Mouse (Mus musculus): ENCODE results near the gene P2ry6. TPM values are rescaled to one million over a fixed set of nuclear protein-coding genes. Genes with fewer than 3 reads are reported as not detected.

P2ry6 gene
- 4.3 and 5.4 TPM in 2 replicates for polyA plus RNA-seq (2014; fragmentation: Nextera tagmentation; extraction: Ambion mirVana)

DNA sequence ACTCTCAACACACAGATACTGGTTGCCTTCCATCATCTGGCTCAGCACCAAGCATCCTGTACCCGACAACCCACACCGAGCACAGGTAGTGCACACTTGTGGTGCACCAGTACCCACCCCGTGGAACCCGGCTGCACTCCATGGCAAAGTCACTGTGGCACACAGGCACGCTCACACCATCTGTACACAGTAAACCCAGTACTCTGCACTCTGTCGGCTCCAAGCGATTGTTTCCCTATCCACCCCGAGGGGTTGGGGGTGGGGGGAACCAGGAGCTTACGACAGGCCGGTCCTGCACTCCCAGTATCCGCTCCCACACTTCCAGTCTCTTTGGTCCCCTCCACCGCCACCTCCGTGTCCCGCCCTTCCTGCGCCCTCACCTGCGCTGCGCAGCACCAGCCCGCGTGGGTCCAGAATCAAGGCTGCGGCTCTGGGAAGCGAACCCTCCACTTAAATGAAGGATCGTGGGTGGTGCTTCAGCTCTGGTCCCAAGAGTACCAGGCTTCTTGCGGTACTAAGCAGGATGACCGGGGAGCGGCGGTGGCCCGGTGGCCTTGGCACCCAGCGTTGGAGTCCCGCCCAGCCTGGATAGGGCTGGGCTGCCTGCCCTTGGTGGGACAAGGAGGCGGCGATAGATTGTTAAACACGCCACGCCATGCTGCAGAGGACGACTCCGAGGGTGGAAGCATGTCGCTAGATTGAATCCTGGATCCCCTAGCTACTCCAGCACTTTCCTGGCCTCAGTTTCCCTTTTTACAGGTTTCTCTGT, at the start of gene P2ry6:
Gene P2ry6 (minus strand): TSS at position 515 of the 769 bp plus-strand sequence.
- Histone ChIP-seq H3K27me3 (ENCODE audit: control insufficient read depth, insufficient read depth, low read length) (peaks cover 20% of the 10 kb centered on the region), H3K4me1 (ENCODE audit: control insufficient read depth in 2 of 2, insufficient read depth in 2 of 2, low read length in 2 of 2) (peaks cover 24 to 25% of the 10 kb centered on the region in 2 experiments)

GRCm38 (mm10) chr7:101017492-101017891, 43.0 kb upstream of the P2ry6 start:
- peak overlapping the region; percentile 21 to 56; a peak in 1 of 4 replicates for H3K27ac ChIP-seq (replicated peaks in 1 of 2; ENCODE audit: control insufficient read depth in 1 of 2, insufficient read depth in 1 of 2, low read depth in 2 of 2, low read length in 2 of 2)
- no peak for ATAC-seq (ENCODE audit: insufficient number of reproducible peaks, insufficient read depth, low FRiP score, low read depth)
- no peaks in the 10 kb centered on the region for H3K9me3 ChIP-seq (ENCODE audit: control insufficient read depth, low read length)

More for the DNA sequence above, at the start of gene P2ry6:
- Histone ChIP-seq H3K9me3 (ENCODE audit: control insufficient read depth, low read length) (no peaks in the 10 kb centered on the region), H3K36me3 (ENCODE audit: control insufficient read depth, insufficient read depth, low read length) (no peaks in the 10 kb centered on the region), H3K9ac (ENCODE audit: low read length) (peak within 1 kb of the TSS; percentile 59), H3K4me3 (ENCODE audit: control insufficient read depth in 1 of 2, insufficient read depth in 1 of 2, low read depth in 1 of 2, low read length in 2 of 2) (peak within 1 kb of the TSS; percentile 37 to 44), H3K27ac (replicated peaks in 1 of 2; ENCODE audit: control insufficient read depth in 1 of 2, insufficient read depth in 1 of 2, low read depth in 2 of 2, low read length in 2 of 2) (no peak within 1 kb of the TSS), H3K4me2 (ENCODE audit: low read length) (peak within 1 kb of the TSS; percentile 70)
- WGBS: 2% methylated on average over 35 of the region's 36 CpGs
- ATAC-seq (ENCODE audit: insufficient number of reproducible peaks, insufficient read depth, low FRiP score, low read depth): 0 out of 2 replicates have a peak, but pooled peaks have one; percentile 22

GRCm38 (mm10) chr7:101017021-101017461, 42.6 kb upstream of the P2ry6 start:
- Histone ChIP-seq H3K36me3 (ENCODE audit: control insufficient read depth, insufficient read depth, low read length) (no peaks in the 10 kb centered on the region), H3K27ac (replicated peaks in 1 of 2; ENCODE audit: control insufficient read depth in 1 of 2, insufficient read depth in 1 of 2, low read depth in 2 of 2, low read length in 2 of 2) (peak overlapping the region; percentile 21 to 56; a peak in 2 of 4 replicates), H3K27me3 (ENCODE audit: control insufficient read depth, insufficient read depth, low read length) (peaks cover 28% of the 10 kb centered on the region), H3K4me1 (ENCODE audit: control insufficient read depth in 2 of 2, insufficient read depth in 2 of 2, low read length in 2 of 2) (peaks cover 5 to 9% of the 10 kb centered on the region in 2 experiments; a peak in 3 of 4 replicates), H3K9me3 (ENCODE audit: control insufficient read depth, low read length) (no peaks in the 10 kb centered on the region), H3K4me3 (ENCODE audit: control insufficient read depth in 1 of 2, insufficient read depth in 1 of 2, low read depth in 1 of 2, low read length in 2 of 2) (no peak overlapping the region), H3K9ac (ENCODE audit: low read length) (no peak overlapping the region), H3K4me2 (ENCODE audit: low read length) (no peak overlapping the region)
- 76% methylated on average over 7 of the region's 7 CpGs for WGBS
- 0 out of 2 replicates have a peak, but pooled peaks have one; percentile 14 for ATAC-seq (ENCODE audit: insufficient number of reproducible peaks, insufficient read depth, low FRiP score, low read depth)

More at GRCm38 (mm10) chr7:101017492-101017891, 43.0 kb upstream of the P2ry6 start:
- no peaks in the 10 kb centered on the region for H3K36me3 ChIP-seq (ENCODE audit: control insufficient read depth, insufficient read depth, low read length)
- no peak overlapping the region for H3K4me3 ChIP-seq (ENCODE audit: control insufficient read depth in 1 of 2, insufficient read depth in 1 of 2, low read depth in 1 of 2, low read length in 2 of 2)
- H3K4me1 ChIP-seq (ENCODE audit: control insufficient read depth in 2 of 2, insufficient read depth in 2 of 2, low read length in 2 of 2): peaks cover under 1 to 7% of the 10 kb centered on the region in 2 experiments; a peak in 2 of 4 replicates
- H3K4me2 ChIP-seq (ENCODE audit: low read length): no peak overlapping the region
- H3K27me3 ChIP-seq (ENCODE audit: control insufficient read depth, insufficient read depth, low read length): peaks cover 23% of the 10 kb centered on the region
- 53% methylated on average over 6 of the region's 6 CpGs for whole genome bisulfite sequencing
- H3K9ac ChIP-seq (ENCODE audit: low read length): no peak overlapping the region

DNA sequence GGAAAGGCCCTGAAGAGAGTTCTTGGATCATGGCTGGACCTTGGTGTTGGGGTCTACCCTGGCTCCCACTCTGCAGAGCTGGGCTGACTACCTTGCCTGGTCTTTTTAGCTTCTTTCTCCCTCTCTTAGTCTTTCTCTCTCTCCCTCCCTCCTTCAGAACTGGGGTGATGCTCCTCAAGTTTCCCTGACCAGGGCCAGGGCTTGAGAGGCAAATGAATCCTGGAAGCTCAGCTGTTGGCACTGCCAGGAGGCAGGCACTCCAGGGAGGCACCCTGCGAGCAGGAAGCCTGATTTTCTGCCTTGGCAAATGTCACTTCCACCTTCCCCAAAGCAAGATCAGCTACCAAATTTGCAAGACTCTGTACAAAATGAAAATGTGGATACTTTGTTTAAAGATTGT, 40.5 kb upstream of the P2ry6 start:
- no peak overlapping the region for H3K27ac ChIP-seq (replicated peaks in 1 of 2; ENCODE audit: control insufficient read depth in 1 of 2, insufficient read depth in 1 of 2, low read depth in 2 of 2, low read length in 2 of 2)
- H3K9ac ChIP-seq (ENCODE audit: low read length): no peak overlapping the region
- H3K4me3 ChIP-seq (ENCODE audit: control insufficient read depth in 1 of 2, insufficient read depth in 1 of 2, low read depth in 1 of 2, low read length in 2 of 2): no peak overlapping the region
- H3K4me1 ChIP-seq (ENCODE audit: control insufficient read depth in 2 of 2, insufficient read depth in 2 of 2, low read length in 2 of 2): peaks cover 5 to 12% of the 10 kb centered on the region in 2 experiments; a peak in 3 of 4 replicates
- H3K27me3 ChIP-seq (ENCODE audit: control insufficient read depth, insufficient read depth, low read length): peaks cover 43% of the 10 kb centered on the region
- WGBS: 76% methylated on average over 1 of the region's 1 CpGs
- H3K36me3 ChIP-seq (ENCODE audit: control insufficient read depth, insufficient read depth, low read length): no peaks in the 10 kb centered on the region
- no peak for ATAC-seq (ENCODE audit: insufficient number of reproducible peaks, insufficient read depth, low FRiP score, low read depth)
- H3K9me3 ChIP-seq (ENCODE audit: control insufficient read depth, low read length): no peaks in the 10 kb centered on the region
- no peak overlapping the region for H3K4me2 ChIP-seq (ENCODE audit: low read length)

DNA sequence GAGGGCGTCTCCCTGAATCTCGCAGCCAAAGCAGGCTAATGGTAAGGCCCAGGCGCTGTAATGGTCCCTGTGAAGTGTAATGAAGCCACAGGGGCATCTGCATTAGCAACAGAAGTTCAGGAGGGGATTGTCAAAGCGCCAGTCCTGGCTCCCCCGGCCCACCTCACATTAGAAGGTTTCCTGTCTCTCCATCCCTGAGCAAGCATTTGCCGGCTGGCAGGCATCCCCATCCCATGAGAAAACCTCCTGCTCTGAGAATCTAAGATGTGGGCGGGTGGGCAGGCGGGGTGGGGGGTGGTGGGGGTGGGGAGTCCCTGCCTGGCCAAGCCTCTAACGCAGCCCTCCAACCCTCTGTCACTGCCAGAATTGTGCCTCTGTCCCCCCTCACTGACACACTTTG, 39.6 kb upstream of the P2ry6 start:
- Histone ChIP-seq H3K9ac (ENCODE audit: low read length) (no peak overlapping the region), H3K9me3 (ENCODE audit: control insufficient read depth, low read length) (no peaks in the 10 kb centered on the region), H3K36me3 (ENCODE audit: control insufficient read depth, insufficient read depth, low read length) (no peaks in the 10 kb centered on the region), H3K27ac (replicated peaks in 1 of 2; ENCODE audit: control insufficient read depth in 1 of 2, insufficient read depth in 1 of 2, low read depth in 2 of 2, low read length in 2 of 2) (no peak overlapping the region), H3K4me2 (ENCODE audit: low read length) (no peak overlapping the region), H3K4me3 (ENCODE audit: control insufficient read depth in 1 of 2, insufficient read depth in 1 of 2, low read depth in 1 of 2, low read length in 2 of 2) (no peak overlapping the region), H3K4me1 (ENCODE audit: control insufficient read depth in 2 of 2, insufficient read depth in 2 of 2, low read length in 2 of 2) (peaks cover 5 to 12% of the 10 kb centered on the region in 2 experiments; a peak in 3 of 4 replicates), H3K27me3 (ENCODE audit: control insufficient read depth, insufficient read depth, low read length) (peaks cover 52% of the 10 kb centered on the region)
- no peak for ATAC-seq (ENCODE audit: insufficient number of reproducible peaks, insufficient read depth, low FRiP score, low read depth)
- 45% methylated on average over 9 of the region's 9 CpGs for WGBS

GRCm38 (mm10) chr7:101012541-101012940, 38.1 kb upstream of the P2ry6 start, which contains the start of gene P2ry2:
TSS of gene P2ry2 (minus strand) at chr7:101012866.
- H3K27me3 ChIP-seq (ENCODE audit: control insufficient read depth, insufficient read depth, low read length): peaks cover 51% of the 10 kb centered on the region
- no peaks in the 10 kb centered on the region for H3K36me3 ChIP-seq (ENCODE audit: control insufficient read depth, insufficient read depth, low read length)
- H3K9me3 ChIP-seq (ENCODE audit: control insufficient read depth, low read length): no peaks in the 10 kb centered on the region
- H3K27ac ChIP-seq (replicated peaks in 1 of 2; ENCODE audit: control insufficient read depth in 1 of 2, insufficient read depth in 1 of 2, low read depth in 2 of 2, low read length in 2 of 2): no peak within 1 kb of the TSS
- peak within 1 kb of the TSS; percentile 71 for H3K9ac ChIP-seq (ENCODE audit: low read length)
- peak within 1 kb of the TSS; percentile 96 for H3K4me2 ChIP-seq (ENCODE audit: low read length)
- 71% methylated on average over 4 of the region's 4 CpGs for WGBS
- ATAC-seq (ENCODE audit: insufficient number of reproducible peaks, insufficient read depth, low FRiP score, low read depth): no peak
- H3K4me3 ChIP-seq (ENCODE audit: control insufficient read depth in 1 of 2, insufficient read depth in 1 of 2, low read depth in 1 of 2, low read length in 2 of 2): peak within 1 kb of the TSS; percentile 57 to 60
- peaks cover 5 to 9% of the 10 kb centered on the region in 2 experiments; a peak in 3 of 4 replicates for H3K4me1 ChIP-seq (ENCODE audit: control insufficient read depth in 2 of 2, insufficient read depth in 2 of 2, low read length in 2 of 2)

DNA sequence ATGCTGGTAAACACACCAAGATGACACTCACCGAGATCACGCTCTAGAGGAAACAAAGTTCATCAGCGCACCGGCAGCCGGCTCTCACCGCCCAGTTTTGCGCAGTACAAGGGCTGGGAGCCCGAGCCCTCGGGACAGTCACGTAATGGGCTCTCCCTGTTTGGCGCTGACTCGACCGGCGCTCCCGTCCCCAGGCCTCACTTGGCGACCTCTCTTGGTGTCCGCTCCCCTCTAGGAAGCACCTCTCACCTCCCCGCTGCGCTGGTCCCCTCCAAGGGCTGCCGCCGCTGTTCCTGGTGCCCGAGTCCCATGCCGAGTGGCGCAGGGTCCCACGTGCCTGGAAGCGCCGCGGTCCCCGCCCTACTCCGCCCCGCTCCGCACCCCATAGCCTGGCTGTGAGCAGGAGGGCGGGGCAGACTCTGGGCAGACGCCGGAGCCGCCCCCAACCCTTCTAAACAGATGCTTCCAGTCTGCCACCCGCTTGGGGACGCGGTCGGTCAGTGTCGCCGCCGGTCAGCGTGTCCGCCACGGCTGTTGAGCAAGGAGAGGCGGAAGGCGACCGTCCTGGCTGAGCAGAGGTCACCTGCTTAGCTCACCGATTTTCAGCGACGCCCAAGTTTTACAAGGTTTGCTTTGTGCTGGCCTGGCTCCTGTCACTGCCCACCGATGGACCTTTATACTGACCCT, 37.4 kb upstream of the P2ry6 start:
- Histone ChIP-seq H3K4me2 (ENCODE audit: low read length) (peak overlapping the region; percentile 96), H3K27ac (replicated peaks in 1 of 2; ENCODE audit: control insufficient read depth in 1 of 2, insufficient read depth in 1 of 2, low read depth in 2 of 2, low read length in 2 of 2) (no peak overlapping the region), H3K4me1 (ENCODE audit: control insufficient read depth in 2 of 2, insufficient read depth in 2 of 2, low read length in 2 of 2) (peaks cover 5 to 8% of the 10 kb centered on the region in 2 experiments; a peak in 2 of 4 replicates), H3K9me3 (ENCODE audit: control insufficient read depth, low read length) (no peaks in the 10 kb centered on the region), H3K36me3 (ENCODE audit: control insufficient read depth, insufficient read depth, low read length) (no peaks in the 10 kb centered on the region), H3K27me3 (ENCODE audit: control insufficient read depth, insufficient read depth, low read length) (peaks cover 43% of the 10 kb centered on the region), H3K4me3 (ENCODE audit: control insufficient read depth in 1 of 2, insufficient read depth in 1 of 2, low read depth in 1 of 2, low read length in 2 of 2) (peak overlapping the region; percentile 57 to 60), H3K9ac (ENCODE audit: low read length) (peak overlapping the region; percentile 71)
- WGBS: under 1% methylated on average over 52 of the region's 53 CpGs
- ATAC-seq (ENCODE audit: insufficient number of reproducible peaks, insufficient read depth, low FRiP score, low read depth): peak; percentile 91

Data from heart, embryonic 14.5 days (tissue).